Mouse (Mus musculus) lung, postnatal 25 days (tissue): ENCODE results near the gene Scaf4.

Experiments
- DNase-seq: peaks from one replicate; pipeline ENCODE4 v3.0.0; 2022; ENCODE audit warnings: low spot score

The Scaf4 gene

GRCm38 (mm10) chr16:90198626-90199025 is 85.7 kb downstream of the Scaf4 start:
- no peak for DNase-seq

- DNase-seq: peak; percentile 85
Measured at GRCm38 (mm10) chr16:90197337-90197973, 86.8 kb downstream of the Scaf4 start.

DNA sequence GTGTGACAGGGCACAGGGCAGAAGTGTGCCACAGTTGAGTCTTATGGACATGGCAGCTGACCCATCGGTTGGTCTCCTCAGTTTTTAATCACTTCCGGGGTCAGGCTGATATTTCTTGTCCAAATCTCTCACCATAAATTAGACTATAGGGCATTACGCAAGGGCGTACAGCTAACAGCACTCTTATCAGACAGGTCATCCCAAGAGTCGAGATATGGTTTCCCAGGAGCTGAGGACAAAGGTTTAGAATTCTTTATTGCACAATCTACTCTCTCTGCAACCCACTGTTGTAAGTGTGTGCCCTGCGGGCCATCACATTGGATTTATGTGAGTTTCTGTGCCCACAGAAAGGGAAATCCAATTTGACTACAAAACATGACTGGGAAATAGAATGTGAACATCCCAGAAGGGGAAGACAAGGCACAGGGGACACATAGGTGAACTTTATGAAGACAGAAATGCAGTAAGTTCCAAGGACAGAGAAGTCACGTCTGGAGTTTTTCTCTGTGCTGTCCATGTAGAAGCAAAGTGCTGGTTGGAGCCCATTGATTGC is 87.5 kb downstream of the Scaf4 start:
- DNase-seq: no peak

GRCm38 (mm10) chr16:90193719-90194118 is 90.6 kb downstream of the Scaf4 start:
- DNase-seq: no peak

GRCm38 (mm10) chr16:90191289-90191688 is 93.0 kb downstream of the Scaf4 start:
- no peak for DNase-seq

DNA sequence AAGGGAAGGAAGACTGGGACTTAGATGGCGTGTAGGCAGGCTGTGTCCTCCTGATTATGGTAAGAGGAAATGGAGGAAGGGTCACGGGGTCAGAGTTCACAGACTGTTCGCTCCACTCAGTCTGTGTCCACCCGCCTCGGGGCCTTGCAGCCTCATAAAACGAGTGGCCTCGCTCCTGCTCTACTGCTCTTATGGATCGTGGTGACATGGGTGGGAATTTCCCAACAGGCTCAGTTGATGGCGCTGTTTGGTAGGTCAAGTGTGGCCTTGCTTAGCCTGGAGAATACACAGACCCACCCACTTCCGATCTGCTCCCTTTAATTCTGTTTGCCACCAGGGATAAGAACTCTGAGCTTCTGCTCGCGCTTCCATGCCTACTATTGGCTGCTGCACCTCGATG is 96.8 kb downstream of the Scaf4 start:
- DNase-seq: peak; percentile 80

DNA sequence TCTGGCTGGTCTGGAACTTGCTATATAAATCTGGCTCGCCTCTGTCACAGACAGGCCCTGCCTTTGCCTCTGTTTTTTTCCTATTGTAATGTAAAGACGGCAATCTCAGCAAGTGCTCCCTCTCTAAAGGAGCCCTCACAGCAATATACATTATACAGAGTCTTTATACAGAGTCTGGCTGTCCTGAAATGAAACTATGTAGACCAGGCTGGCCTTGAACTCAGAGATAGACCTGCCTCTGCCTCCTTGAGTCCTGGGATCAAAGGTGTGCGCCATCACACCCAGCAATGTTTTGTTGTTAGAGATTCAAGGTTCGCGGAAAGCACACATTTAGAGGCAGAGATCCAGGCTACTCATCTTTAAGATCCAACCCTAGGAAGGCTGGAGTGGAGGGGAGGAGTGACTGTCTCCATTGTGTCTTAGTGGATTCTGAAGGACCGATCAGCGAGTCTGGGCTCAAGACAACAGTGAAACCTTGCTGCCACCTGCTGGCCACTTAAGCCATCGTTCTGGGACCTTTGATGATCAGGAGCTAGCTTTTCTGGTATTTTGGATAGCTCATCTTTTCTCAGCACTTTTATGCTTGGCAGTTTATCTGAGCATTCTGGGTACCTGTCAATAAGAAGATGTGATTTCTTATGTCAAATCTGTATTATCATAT is 98.2 kb downstream of the Scaf4 start:
- DNase-seq: peak; percentile 82

DNA sequence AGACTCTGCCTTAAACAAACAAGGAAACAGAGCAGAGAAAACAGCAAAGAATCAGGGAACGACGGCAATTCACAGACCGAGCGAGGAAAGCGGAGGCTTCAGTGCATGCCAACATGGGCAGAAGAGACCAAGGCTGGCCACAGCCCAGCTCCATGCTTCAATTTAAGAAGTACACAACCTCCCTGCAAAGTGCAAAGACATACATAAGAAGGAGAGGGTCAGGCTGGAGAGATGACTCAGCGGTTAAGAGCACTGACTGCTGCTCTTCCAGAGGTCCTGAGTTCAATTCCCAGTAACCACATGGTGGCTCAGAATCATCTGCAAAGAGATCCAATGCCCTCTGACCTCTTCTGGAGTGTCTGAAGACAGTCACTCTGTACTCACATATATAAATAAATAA is 100.2 kb downstream of the Scaf4 start:
- no peak for DNase-seq

GRCm38 (mm10) chr16:90181673-90182072 is 102.6 kb downstream of the Scaf4 start:
- peak; percentile 70 for DNase-seq

- no peak for DNase-seq
Measured at GRCm38 (mm10) chr16:90180975-90181374, 103.3 kb downstream of the Scaf4 start.

- DNase-seq: no peak
Measured at GRCm38 (mm10) chr16:90179892-90180291, 104.4 kb downstream of the Scaf4 start.

DNA sequence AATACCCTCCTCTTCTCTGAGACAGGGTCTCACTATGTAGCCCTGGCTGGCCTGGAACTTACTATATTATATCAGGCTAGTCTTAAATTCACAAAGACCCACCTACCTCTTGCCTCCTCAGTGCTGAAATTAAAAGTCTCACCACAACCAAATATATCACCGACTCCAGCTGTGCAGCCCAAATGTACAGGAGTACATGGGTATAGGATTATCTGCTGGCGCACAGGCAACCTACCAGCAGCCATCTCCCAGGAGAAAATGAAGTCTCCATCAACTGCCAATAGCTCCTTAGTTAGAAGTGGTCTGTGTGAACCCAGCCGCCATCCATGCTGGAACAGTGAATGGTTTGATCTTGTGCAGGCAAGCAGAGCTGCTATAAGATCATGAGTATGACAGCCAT is 105.9 kb downstream of the Scaf4 start:
- no peak for DNase-seq

- peak; percentile 48 for DNase-seq
Measured at GRCm38 (mm10) chr16:90177425-90177824, 106.9 kb downstream of the Scaf4 start.

DNA sequence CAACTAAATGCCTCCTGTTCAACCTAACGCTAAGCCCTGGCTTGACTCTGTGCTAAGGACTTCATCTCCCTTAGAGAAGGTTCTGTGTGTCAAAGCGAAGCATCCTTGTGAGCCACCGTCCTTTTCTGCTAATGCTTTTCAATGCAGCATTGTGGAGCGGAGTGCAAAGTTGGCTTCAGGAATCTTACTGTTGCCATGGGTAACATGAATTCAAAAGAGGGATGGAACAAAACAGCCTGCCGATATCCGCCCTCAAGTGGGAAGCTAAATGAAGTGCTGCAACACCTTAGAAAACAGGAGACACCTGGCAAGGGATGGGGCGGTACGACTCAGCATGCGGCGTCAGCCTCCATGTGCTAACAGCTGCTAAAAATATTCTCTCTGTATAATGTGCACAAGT is 107.8 kb downstream of the Scaf4 start:
- DNase-seq: no peak
